Mouse (Mus musculus) left cerebral cortex, adult 2 months (tissue): ENCODE data around the gene Gpr68. TPM values are rescaled to one million over a fixed set of nuclear protein-coding genes. Genes with fewer than 3 reads are reported as not detected.

Experiments
- DNase-seq, 2 experiments: peaks; one replicate each; pipeline ENCODE4 v3.0.0; 2021 to 2022; ENCODE audit warnings: low spot score in 2 of 2, mixed read lengths in 1 of 2; ENCODE audit errors: extremely low spot score in 1 of 2
- H3K27ac ChIP-seq: fragments of 200-600 bp; 2 replicates; pipeline ENCODE4 v1.8.1; 2022
- H3K4me3 ChIP-seq: fragments of 200-600 bp; 2 replicates; pipeline ENCODE4 v1.8.1; 2022
- CTCF ChIP-seq: fragments of 200-600 bp; IDR thresholded peaks from 2 replicates; pipeline ENCODE4 v1.8.1; 2022; ENCODE audit warnings: antibody characterized with exemption, mild to moderate bottlenecking, moderate library complexity
- intact Hi-C: fragments of 180-260 bp; cut with DNase I; formaldehyde crosslinking; loops from one replicate; pipeline ENCODE4 v1.15.1; 2025
- total RNA-seq, 2 experiments: library from RNA; stranded (reverse); gene quantifications; 2 replicates each; pipeline ENCODE4 v1.2.3; 2021

The Gpr68 gene
- total RNA-seq, 2 experiments from 2014 or later = 14.0 to 15.6 TPM

GRCm38 (mm10) chr12:100839926-100840325 is 68.1 kb downstream of the Gpr68 start:
- no peak overlapping the region for H3K4me3 ChIP-seq
- H3K27ac ChIP-seq = no peak overlapping the region
- intact Hi-C loops = loop anchor here (2.0 to 5.0 kb wide), 3 partner anchors 63 to 673 kb away; partner anchors contain the start of gene Dglucy
- DNase-seq = no peak
- TF ChIP-seq CTCF = no peak

GRCm38 (mm10) chr12:100839079-100839600 is 68.9 kb downstream of the Gpr68 start:
- intact Hi-C loops = loop anchor here (5.0 kb wide), 1 partner anchor 62 kb away; the partner anchor contains the start of gene Dglucy
- TF ChIP-seq CTCF = no peak
- DNase-seq = no peak
- Histone ChIP-seq H3K4me3 (no peak overlapping the region), H3K27ac (no peak overlapping the region)

DNA sequence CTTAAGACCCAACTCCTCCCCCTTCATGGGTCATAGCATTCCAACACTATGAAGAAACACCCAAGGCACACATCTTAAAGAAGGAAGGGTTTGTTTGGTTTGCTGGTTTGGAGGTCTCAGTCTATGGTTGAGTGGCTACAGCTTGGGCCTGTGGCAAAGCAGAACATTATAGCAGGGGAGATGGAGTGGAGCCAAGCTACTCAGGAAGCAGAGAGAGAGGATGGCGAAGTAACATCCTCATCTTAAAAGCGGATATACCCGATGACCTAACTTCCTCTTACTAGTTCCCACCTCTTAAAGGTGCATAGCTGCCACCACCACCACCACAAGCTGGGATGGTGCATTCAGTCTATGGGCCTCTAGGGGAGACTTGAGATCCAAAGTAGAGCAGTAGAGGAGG is 70.8 kb downstream of the Gpr68 start:
- Histone ChIP-seq H3K27ac (no peak overlapping the region), H3K4me3 (no peak overlapping the region)
- intact Hi-C loops = loop anchor here (5.0 kb wide), 1 partner anchor 60 kb away; the partner anchor contains the start of gene Dglucy
- TF ChIP-seq CTCF = no peak
- DNase-seq = no peak

DNA sequence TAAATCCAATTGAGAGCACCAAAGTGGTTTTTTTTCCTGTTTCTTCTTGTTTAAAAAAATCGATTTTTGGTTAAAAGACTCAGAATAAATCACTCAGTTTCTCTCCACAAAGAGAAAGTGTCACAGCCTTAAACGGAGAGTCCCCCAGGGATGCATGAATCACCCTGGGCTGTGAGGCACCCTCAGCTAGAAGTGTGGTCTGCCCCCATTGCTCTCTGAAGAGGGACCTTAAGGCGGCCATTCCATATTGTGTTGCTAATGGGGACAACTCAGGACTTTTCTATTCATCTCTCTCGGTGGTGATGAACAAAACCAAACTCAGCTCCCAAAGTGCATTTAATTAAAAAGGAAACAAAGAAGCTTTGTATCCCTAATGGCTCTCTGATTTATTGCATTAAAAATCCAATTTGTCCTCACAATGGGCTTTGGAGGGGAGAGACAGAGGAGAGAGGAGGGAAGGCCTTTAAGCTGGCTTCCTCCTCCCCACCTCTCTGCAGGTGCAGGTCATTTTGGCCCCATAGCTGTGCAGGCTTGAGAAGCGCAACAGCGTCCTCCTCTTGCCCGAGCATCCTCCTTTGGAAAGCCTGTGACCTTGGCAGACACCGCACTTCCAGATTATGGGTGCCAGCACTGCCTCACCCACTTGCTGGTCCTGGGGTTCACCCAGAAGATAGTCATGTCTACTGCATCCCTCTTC is 76.2 kb downstream of the Gpr68 start:
- no peak for DNase-seq
- intact Hi-C loops = no loop called here
- Histone ChIP-seq H3K27ac (no peak overlapping the region), H3K4me3 (no peak overlapping the region)
- no peak for TF ChIP-seq CTCF

- TF ChIP-seq CTCF = no peak
- no peak overlapping the region for H3K27ac ChIP-seq
- intact Hi-C loops = no loop called here
- no peak for DNase-seq
- H3K4me3 ChIP-seq = no peak overlapping the region
Observed at GRCm38 (mm10) chr12:100831021-100831420, 77.0 kb downstream of the Gpr68 start.

Other genes with a start within 250 kb of the Gpr68 start
- 10 to 100 TPM; 21.4 to 23.1 TPM for gene Rps6ka5, start 181.2 kb downstream of the Gpr68 start, total RNA-seq
- 10 to 100 TPM in 1 of 2 experiments, 1 to 10 TPM in 1; 9.4 to 10.2 TPM for gene Dglucy, start 129.1 kb downstream of the Gpr68 start, total RNA-seq
- gene Ccdc88c, start 120.9 kb upstream of the Gpr68 start, total RNA-seq = 10 to 100 TPM; 23.2 to 30.1 TPM
- gene Ppp4r3a, start 175.5 kb upstream of the Gpr68 start, total RNA-seq = 10 to 100 TPM; 44.1 to 45.0 TPM